Mouse (Mus musculus) liver, embryonic 14.5 days (tissue): Measurements from ENCODE around the gene C2cd5. TPM values are rescaled to one million over a fixed set of nuclear protein-coding genes. Genes with fewer than 3 reads are reported as not detected.

Source experiments
- ATAC-seq: fragments of 200-750 bp; cut with Nextera tagmentation; 2 replicates; pipeline ENCODE4 v1.8.0; 2017; ENCODE audit warnings: moderate number of reproducible peaks, mild to moderate bottlenecking, moderate library complexity; ENCODE audit not compliant: insufficient read depth
- DNase-seq, 3 experiments: peaks; one replicate each; pipeline ENCODE4 v3.0.0-alpha.2; 2012 to 2013; ENCODE audit warnings: low read depth in 3 of 3, low spot score in 3 of 3
- H3K27ac ChIP-seq: fragments of 300-500 bp; sonication (generic); 2 replicates; pipeline ENCODE4 v1.5.1; 2014; ENCODE audit warnings: moderate library complexity, mild to moderate bottlenecking, control low read depth, inconsistent platforms
- H3K27me3 ChIP-seq: fragments of 300-500 bp; sonication (generic); 2 replicates; pipeline ENCODE4 v1.6.1; 2014; ENCODE audit warnings: mild to moderate bottlenecking, low read length, moderate library complexity; ENCODE audit not compliant: control insufficient read depth, insufficient read depth
- H3K36me3 ChIP-seq: fragments of 300-500 bp; sonication (generic); replicated peaks from 2 replicates; pipeline ENCODE4 v1.6.1; 2014; ENCODE audit warnings: low read depth; ENCODE audit not compliant: control insufficient read depth, insufficient read depth
- H3K4me1 ChIP-seq, 2 experiments: fragments of 200-500 bp in 1 of 2; fragments of 300-500 bp in 1 of 2; sonication (generic) in 1 of 2; replicated peaks; 2 replicates each; pipeline ENCODE4 v1.6.1; 2012 to 2014; ENCODE audit warnings: antibody characterized with exemption in 1 of 2, inconsistent platforms in 1 of 2, low read length in 1 of 2; ENCODE audit not compliant: control insufficient read depth in 2 of 2, insufficient read depth in 2 of 2
- H3K4me2 ChIP-seq: fragments of 300-500 bp; sonication (generic); 2 replicates; pipeline ENCODE4 v1.6.1; 2014; ENCODE audit warnings: low read depth, mild to moderate bottlenecking, control low read depth, moderate library complexity
- H3K4me3 ChIP-seq, 2 experiments: fragments of 200-500 bp in 1 of 2; fragments of 300-500 bp in 1 of 2; sonication (generic) in 1 of 2; 2 replicates each; pipeline ENCODE4 v1.5.1; 2012 to 2014; ENCODE audit warnings: low read depth in 2 of 2, low read length in 2 of 2, mild to moderate bottlenecking in 2 of 2, control low read depth in 1 of 2, inconsistent platforms in 1 of 2, moderate library complexity in 1 of 2; ENCODE audit not compliant: insufficient read depth in 1 of 2
- H3K9ac ChIP-seq: fragments of 300-500 bp; sonication (generic); replicated peaks from 2 replicates; pipeline ENCODE4 v1.6.1; 2014; ENCODE audit warnings: mild to moderate bottlenecking, control low read depth, moderate library complexity
- H3K9me3 ChIP-seq: fragments of 300-500 bp; sonication (generic); 2 replicates; pipeline ENCODE4 v1.6.1; 2016; ENCODE audit warnings: low read length, mixed read lengths; ENCODE audit not compliant: control insufficient read depth
- CTCF ChIP-seq: IDR thresholded peaks from 2 replicates; pipeline ENCODE4 v1.5.1; 2016; ENCODE audit warnings: antibody characterized with exemption, low read depth, control low read depth
- EP300 ChIP-seq: IDR thresholded peaks from 2 replicates; pipeline ENCODE4 v1.6.1; 2016; ENCODE audit warnings: antibody characterized with exemption, low read depth
- WGBS: fragments of 180-500 bp; shearing (Covaris S2); extraction: QIAGEN DNeasy Blood & Tissue Kit; methylation state at CpG from one replicate; pipeline ENCODE4 v1.1.7; 2014; ENCODE audit not compliant: insufficient replicate concordance; 5-methylcytosine and 5-hydroxymethylcytosine counted together
- polyA plus RNA-seq, 2 experiments: library from polyadenylated mRNA; depleted of rRNA in 1 of 2; stranded (reverse) in 1 of 2; unstranded in 1 of 2; fragments of >200 nt; fragmentation: Nextera tagmentation in 1 of 2; extraction: Ambion mirVana in 1 of 2; gene quantifications; 2 replicates each; pipeline versions ENCODE4 v1.2.1 to v1.2.3; 2012 to 2014

C2cd5 gene
- polyA plus RNA-seq, 2 experiments, result 14.1 to 16.5 TPM

- Histone ChIP-seq H3K4me2 (no peak overlapping the region), H3K27ac (no peak overlapping the region), H3K4me3 (no peak overlapping the region), H3K9me3 (no peaks in the 10 kb centered on the region), H3K4me1 (no peaks in the 10 kb centered on the region), H3K9ac (no peak overlapping the region), H3K27me3 (no peaks in the 10 kb centered on the region), H3K36me3 (no peaks in the 10 kb centered on the region)
- TF ChIP-seq EP300 (no peak), CTCF (no peak)
- no peak for ATAC-seq
- 65% methylated on average over 9 of the region's 9 CpGs for WGBS
- no peak for DNase-seq
These were observed 95.1 kb downstream of the C2cd5 start for GRCm38 (mm10) chr6:143004801-143005200.

GRCm38 (mm10) chr6:142998221-142998999 is 101.5 kb downstream of the C2cd5 start:
- H3K4me1 ChIP-seq, result no peaks in the 10 kb centered on the region
- DNase-seq, result no peak
- no peak overlapping the region for H3K27ac ChIP-seq
- TF ChIP-seq EP300 (no peak), CTCF (no peak)
- H3K9ac ChIP-seq, result no peak overlapping the region
- no peak overlapping the region for H3K4me3 ChIP-seq
- ATAC-seq, result no peak
- H3K27me3 ChIP-seq, result no peaks in the 10 kb centered on the region
- H3K4me2 ChIP-seq, result no peak overlapping the region
- WGBS, result 47% methylated on average over 12 of the region's 12 CpGs
- no peaks in the 10 kb centered on the region for H3K36me3 ChIP-seq
- no peaks in the 10 kb centered on the region for H3K9me3 ChIP-seq

- no peak overlapping the region for H3K4me2 ChIP-seq
- 61% methylated on average over 3 of the region's 3 CpGs for WGBS
These were observed 103.1 kb downstream of the C2cd5 start for GRCm38 (mm10) chr6:142996887-142997286.

GRCm38 (mm10) chr6:142995567-142995966 is 104.4 kb downstream of the C2cd5 start:
- H3K27ac ChIP-seq, result no peak overlapping the region
- ATAC-seq, result no peak
- H3K27me3 ChIP-seq, result no peaks in the 10 kb centered on the region
- no peak overlapping the region for H3K4me2 ChIP-seq
- H3K9ac ChIP-seq, result no peak overlapping the region
- WGBS, result 55% methylated on average over 5 of the region's 5 CpGs
- H3K4me3 ChIP-seq, result no peak overlapping the region
- TF ChIP-seq CTCF (no peak), EP300 (no peak)
- no peaks in the 10 kb centered on the region for H3K4me1 ChIP-seq
- H3K9me3 ChIP-seq, result no peaks in the 10 kb centered on the region
- no peaks in the 10 kb centered on the region for H3K36me3 ChIP-seq
- no peak for DNase-seq

More at GRCm38 (mm10) chr6:142996887-142997286, 103.1 kb downstream of the C2cd5 start:
- Histone ChIP-seq H3K27ac (no peak overlapping the region), H3K4me3 (no peak overlapping the region), H3K9ac (no peak overlapping the region), H3K36me3 (no peaks in the 10 kb centered on the region), H3K9me3 (no peaks in the 10 kb centered on the region), H3K4me1 (no peaks in the 10 kb centered on the region), H3K27me3 (no peaks in the 10 kb centered on the region)
- ATAC-seq (no peak), DNase-seq (no peak)
- TF ChIP-seq CTCF (no peak), EP300 (no peak)

- no peaks in the 10 kb centered on the region for H3K36me3 ChIP-seq
- no peaks in the 10 kb centered on the region for H3K9me3 ChIP-seq
- no peak overlapping the region for H3K9ac ChIP-seq
- WGBS, result 47% methylated on average over 7 of the region's 7 CpGs
- ATAC-seq (no peak), DNase-seq (no peak)
- no peak overlapping the region for H3K4me3 ChIP-seq
- H3K27me3 ChIP-seq, result no peaks in the 10 kb centered on the region
- H3K27ac ChIP-seq, result no peak overlapping the region
- no peaks in the 10 kb centered on the region for H3K4me1 ChIP-seq
- H3K4me2 ChIP-seq, result no peak overlapping the region
- TF ChIP-seq EP300 (no peak), CTCF (no peak)
These were observed 105.1 kb downstream of the C2cd5 start for GRCm38 (mm10) chr6:142994821-142995220.
